Mouse (Mus musculus): ENCODE results near the gene Cfap157. TPM values are rescaled to one million over a fixed set of nuclear protein-coding genes. Genes with fewer than 3 reads are reported as not detected.

Cfap157 gene
- polyA plus RNA-seq (2014; fragmentation: Illumina TruSeq; extraction: RNeasy Lipid Tissue Mini Kit (QIAGEN cat#74804); ENCODE audit: low read depth, low replicate concordance), result not detected

DNA sequence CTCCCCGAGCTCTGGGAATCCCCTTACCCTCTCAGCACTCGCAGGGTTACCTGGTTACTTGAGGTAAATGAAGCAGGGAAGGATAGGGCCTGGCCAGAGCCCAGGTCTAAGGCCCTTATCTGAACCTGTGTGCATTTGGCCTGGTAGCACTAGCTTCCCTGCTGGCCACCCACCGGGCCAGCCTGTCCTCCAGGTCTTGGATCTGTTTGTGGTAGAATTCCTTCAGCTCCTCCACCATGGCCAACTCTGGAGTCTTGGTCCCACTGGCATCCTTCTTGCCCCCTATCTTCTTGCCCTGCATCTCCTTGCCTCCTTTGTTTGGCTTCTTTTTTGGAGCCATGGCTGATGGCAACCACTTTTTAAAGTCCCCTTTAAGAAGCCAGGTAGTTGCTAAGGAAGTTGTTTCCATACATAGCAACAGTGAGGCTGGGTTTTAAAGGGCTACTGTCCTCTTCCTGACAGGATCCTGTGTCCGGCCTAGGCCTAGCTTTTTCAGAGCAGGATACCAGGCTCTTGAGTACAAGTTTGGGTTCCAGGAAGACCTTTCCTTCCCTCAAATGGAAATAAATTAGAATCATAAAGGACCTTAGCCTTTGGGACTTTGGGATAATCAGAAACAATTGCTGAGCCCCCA is at the start of gene Cfap157:
Cfap157 (minus strand) TSS at position 381 of the 634 bp plus-strand sequence.

GRCm38 (mm10) chr2:32775359-32776074 is 8.7 kb downstream of the Cfap157 start, which contains the start of the genes Ttc16 and Ptrh1:
TSS of gene Ttc16 (minus strand) at chr2:32775633.
TSS of gene Ptrh1 (plus strand) at chr2:32775786.

GRCm38 (mm10) chr2:32757056-32757845 is 27.0 kb downstream of the Cfap157 start, which contains the start of gene Tor2a:
TSS of gene Tor2a (plus strand) at chr2:32757234.

GRCm38 (mm10) chr2:32740916-32741272 is 43.3 kb downstream of the Cfap157 start, which contains the start of gene 6330409D20Rik:
TSS of gene 6330409D20Rik (minus strand) at chr2:32741016.

Other genes starting within 250 kb of the Cfap157 start
- 7.4 TPM for gene Fam102a, start 249.1 kb downstream of the Cfap157 start, polyA plus RNA-seq (2014; fragmentation: Illumina TruSeq; extraction: RNeasy Lipid Tissue Mini Kit (QIAGEN cat#74804); ENCODE audit: low read depth, low replicate concordance)
- 34.2 TPM for gene Dpm2, start 213.6 kb downstream of the Cfap157 start, polyA plus RNA-seq (2014; fragmentation: Illumina TruSeq; extraction: RNeasy Lipid Tissue Mini Kit (QIAGEN cat#74804); ENCODE audit: low read depth, low replicate concordance)
- not detected for gene Pip5kl1, start 209.6 kb downstream of the Cfap157 start, polyA plus RNA-seq (2014; fragmentation: Illumina TruSeq; extraction: RNeasy Lipid Tissue Mini Kit (QIAGEN cat#74804); ENCODE audit: low read depth, low replicate concordance)
- not detected for gene 9430097D07Rik, start 208.7 kb downstream of the Cfap157 start, polyA plus RNA-seq (2014; fragmentation: Illumina TruSeq; extraction: RNeasy Lipid Tissue Mini Kit (QIAGEN cat#74804); ENCODE audit: low read depth, low replicate concordance)
- 19.5 TPM for gene St6galnac4, start 197.3 kb downstream of the Cfap157 start, polyA plus RNA-seq (2014; fragmentation: Illumina TruSeq; extraction: RNeasy Lipid Tissue Mini Kit (QIAGEN cat#74804); ENCODE audit: low read depth, low replicate concordance)
- gene St6galnac6, start 184.7 kb downstream of the Cfap157 start, polyA plus RNA-seq (2014; fragmentation: Illumina TruSeq; extraction: RNeasy Lipid Tissue Mini Kit (QIAGEN cat#74804); ENCODE audit: low read depth, low replicate concordance), result 110 TPM
- 526 TPM for gene Ak1, start 162.7 kb downstream of the Cfap157 start, polyA plus RNA-seq (2014; fragmentation: Illumina TruSeq; extraction: RNeasy Lipid Tissue Mini Kit (QIAGEN cat#74804); ENCODE audit: low read depth, low replicate concordance)
- 139 TPM for gene Eng, start 137.8 kb downstream of the Cfap157 start, polyA plus RNA-seq (2014; fragmentation: Illumina TruSeq; extraction: RNeasy Lipid Tissue Mini Kit (QIAGEN cat#74804); ENCODE audit: low read depth, low replicate concordance)
- 11.2 TPM for gene Fpgs, start 80.3 kb downstream of the Cfap157 start, polyA plus RNA-seq (2014; fragmentation: Illumina TruSeq; extraction: RNeasy Lipid Tissue Mini Kit (QIAGEN cat#74804); ENCODE audit: low read depth, low replicate concordance)
- gene Cdk9, start 71.4 kb downstream of the Cfap157 start, polyA plus RNA-seq (2014; fragmentation: Illumina TruSeq; extraction: RNeasy Lipid Tissue Mini Kit (QIAGEN cat#74804); ENCODE audit: low read depth, low replicate concordance), result 35.5 TPM
- gene Sh2d3c, start 63.4 kb downstream of the Cfap157 start, polyA plus RNA-seq (2014; fragmentation: Illumina TruSeq; extraction: RNeasy Lipid Tissue Mini Kit (QIAGEN cat#74804); ENCODE audit: low read depth, low replicate concordance), result 17.4 TPM
- gene 6330409D20Rik, start 43.4 kb downstream of the Cfap157 start, polyA plus RNA-seq (2014; fragmentation: Illumina TruSeq; extraction: RNeasy Lipid Tissue Mini Kit (QIAGEN cat#74804); ENCODE audit: low read depth, low replicate concordance), result not detected
- gene Tor2a, start 27.2 kb downstream of the Cfap157 start, polyA plus RNA-seq (2014; fragmentation: Illumina TruSeq; extraction: RNeasy Lipid Tissue Mini Kit (QIAGEN cat#74804); ENCODE audit: low read depth, low replicate concordance), result 15.4 TPM
- gene Ttc16, start 8.8 kb downstream of the Cfap157 start, polyA plus RNA-seq (2014; fragmentation: Illumina TruSeq; extraction: RNeasy Lipid Tissue Mini Kit (QIAGEN cat#74804); ENCODE audit: low read depth, low replicate concordance), result 0.24 TPM
- 3.7 TPM for gene Ptrh1, start 8.6 kb downstream of the Cfap157 start, polyA plus RNA-seq (2014; fragmentation: Illumina TruSeq; extraction: RNeasy Lipid Tissue Mini Kit (QIAGEN cat#74804); ENCODE audit: low read depth, low replicate concordance)
- 10.0 TPM for gene Stxbp1, start 62.8 kb upstream of the Cfap157 start, polyA plus RNA-seq (2014; fragmentation: Illumina TruSeq; extraction: RNeasy Lipid Tissue Mini Kit (QIAGEN cat#74804); ENCODE audit: low read depth, low replicate concordance)
- gene Fam129b, start 91.7 kb upstream of the Cfap157 start, polyA plus RNA-seq (2014; fragmentation: Illumina TruSeq; extraction: RNeasy Lipid Tissue Mini Kit (QIAGEN cat#74804); ENCODE audit: low read depth, low replicate concordance), result 18.2 TPM
- gene Rpl12, start 177.1 kb upstream of the Cfap157 start, polyA plus RNA-seq (2014; fragmentation: Illumina TruSeq; extraction: RNeasy Lipid Tissue Mini Kit (QIAGEN cat#74804); ENCODE audit: low read depth, low replicate concordance), result 349 TPM
- gene Lrsam1, start 177.2 kb upstream of the Cfap157 start, polyA plus RNA-seq (2014; fragmentation: Illumina TruSeq; extraction: RNeasy Lipid Tissue Mini Kit (QIAGEN cat#74804); ENCODE audit: low read depth, low replicate concordance), result 15.1 TPM
- gene Slc2a8, start 197.7 kb upstream of the Cfap157 start, polyA plus RNA-seq (2014; fragmentation: Illumina TruSeq; extraction: RNeasy Lipid Tissue Mini Kit (QIAGEN cat#74804); ENCODE audit: low read depth, low replicate concordance), result 16.6 TPM

All from heart, adult 10 weeks (tissue).